Mouse (Mus musculus) gastrocnemius, adult 2 months (tissue): ENCODE measurements around the gene Shisa5. TPM values are rescaled to one million over a fixed set of nuclear protein-coding genes. Genes with fewer than 3 reads are reported as not detected.

Experiments used
- DNase-seq: peaks from one replicate; pipeline ENCODE4 v3.0.0; 2022
- H3K27ac ChIP-seq: fragments of 200-600 bp; 2 replicates; pipeline ENCODE4 v1.8.1; 2022; ENCODE audit warnings: mild to moderate bottlenecking
- H3K4me3 ChIP-seq: fragments of 200-600 bp; 2 replicates; pipeline ENCODE4 v1.8.1; 2022; ENCODE audit warnings: mild to moderate bottlenecking, moderate library complexity
- CTCF ChIP-seq: fragments of 200-600 bp; IDR thresholded peaks from 2 replicates; pipeline ENCODE4 v1.8.1; 2022; ENCODE audit warnings: antibody characterized with exemption, mild to moderate bottlenecking, moderate library complexity
- intact Hi-C: fragments of 180-260 bp; cut with DNase I; formaldehyde crosslinking; loops from one replicate; pipeline ENCODE4 v1.15.1; 2025
- total RNA-seq, 2 experiments: library from RNA; stranded (reverse); gene quantifications; 2 replicates each; pipeline ENCODE4 v1.2.3; 2021

Shisa5 gene
- total RNA-seq, 2 experiments from 2014 or later = 15.9 to 17.0 TPM

DNA sequence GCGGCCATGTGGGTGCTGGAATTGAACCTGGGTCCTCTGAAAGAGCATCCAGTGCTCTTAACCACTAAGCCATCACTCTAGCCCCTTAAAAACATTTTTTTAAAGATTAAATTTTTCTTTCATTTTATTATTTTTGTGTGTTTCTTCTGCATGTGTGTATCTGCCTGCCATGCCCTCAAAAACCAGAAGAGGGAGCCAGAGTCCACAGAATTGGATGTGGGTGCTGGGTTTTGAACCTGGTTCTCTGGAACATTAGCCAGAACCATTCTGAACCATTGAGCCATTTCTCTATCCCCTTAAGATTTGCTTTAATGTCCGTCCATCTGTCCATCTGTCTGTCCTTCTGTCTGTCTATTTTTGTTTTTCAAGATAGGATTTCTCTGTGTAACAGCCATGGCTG, 35.2 kb upstream of the Shisa5 start:
- intact Hi-C loops = loop anchor here (1.0 to 5.0 kb wide), 3 partner anchors 34 to 119 kb away; partner anchors contain the start of genes Shisa5 and Trex1
- no peak overlapping the region for H3K27ac ChIP-seq
- H3K4me3 ChIP-seq = no peak overlapping the region
- DNase-seq = peak; percentile 53
- peak; percentile 89 for TF ChIP-seq CTCF

DNA sequence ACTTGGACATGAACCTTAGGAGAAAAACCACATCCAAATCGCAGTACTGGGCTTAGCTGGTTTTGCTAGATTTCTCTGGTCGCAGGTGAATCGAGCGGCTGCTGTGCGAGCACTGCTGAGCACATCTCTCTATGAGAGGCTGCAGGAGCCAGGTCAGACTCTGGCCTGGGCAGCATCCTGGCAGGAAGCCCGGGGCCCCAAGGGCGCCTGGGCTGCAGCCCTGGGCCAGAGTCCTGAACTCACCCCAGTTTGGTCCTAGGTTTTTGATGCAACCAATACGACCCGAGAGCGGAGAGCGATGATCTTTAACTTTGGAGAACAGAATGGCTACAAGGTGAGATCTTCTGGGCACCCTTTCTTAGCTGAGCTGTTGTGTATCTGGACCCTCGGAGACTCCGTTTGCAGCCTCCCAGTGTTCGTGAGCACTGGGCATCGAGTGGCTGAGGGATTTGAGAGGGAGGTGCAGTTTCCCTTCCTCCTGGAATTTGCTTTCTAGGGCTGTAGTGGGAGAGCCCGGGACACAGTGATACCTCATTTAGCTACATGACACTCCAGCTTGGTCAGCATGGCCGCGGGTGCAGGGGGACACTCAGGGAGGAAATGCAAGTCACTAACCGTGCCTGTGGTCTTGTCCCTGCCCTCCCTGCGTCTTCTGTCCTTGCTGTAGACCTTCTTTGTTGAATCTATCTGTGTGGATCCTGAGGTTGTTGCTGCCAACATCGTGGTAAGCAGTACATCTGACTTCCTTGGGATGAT, 31.2 kb upstream of the Shisa5 start:
- no peak for TF ChIP-seq CTCF
- peak; percentile 71 for DNase-seq
- H3K4me3 ChIP-seq = peak overlapping the region; percentile 73
- intact Hi-C loops = no loop called here
- H3K27ac ChIP-seq = peak overlapping the region; percentile 94

DNA sequence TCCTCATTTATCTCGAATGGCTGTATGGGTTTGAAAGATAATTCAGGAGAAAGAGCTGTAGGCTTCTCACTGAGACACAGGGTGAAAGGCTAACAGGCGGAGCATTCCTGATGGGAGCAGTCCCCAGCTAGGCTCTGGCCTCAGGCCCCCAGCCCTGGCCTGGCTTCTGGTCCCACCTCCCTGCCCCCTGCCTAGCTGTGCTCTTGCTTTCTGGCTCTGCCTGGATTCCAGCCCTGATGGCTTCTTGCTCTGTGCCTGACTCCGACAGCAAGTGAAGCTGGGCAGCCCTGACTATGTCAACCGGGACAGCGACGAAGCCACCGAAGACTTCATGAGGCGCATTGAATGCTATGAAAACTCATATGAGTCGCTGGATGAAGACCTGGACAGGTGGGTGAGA, 30.3 kb upstream of the Shisa5 start:
- no peak for TF ChIP-seq CTCF
- Histone ChIP-seq H3K27ac (peak overlapping the region; percentile 94), H3K4me3 (peak overlapping the region; percentile 73)
- DNase-seq = peak; percentile 54
- intact Hi-C loops = no loop called here

DNA sequence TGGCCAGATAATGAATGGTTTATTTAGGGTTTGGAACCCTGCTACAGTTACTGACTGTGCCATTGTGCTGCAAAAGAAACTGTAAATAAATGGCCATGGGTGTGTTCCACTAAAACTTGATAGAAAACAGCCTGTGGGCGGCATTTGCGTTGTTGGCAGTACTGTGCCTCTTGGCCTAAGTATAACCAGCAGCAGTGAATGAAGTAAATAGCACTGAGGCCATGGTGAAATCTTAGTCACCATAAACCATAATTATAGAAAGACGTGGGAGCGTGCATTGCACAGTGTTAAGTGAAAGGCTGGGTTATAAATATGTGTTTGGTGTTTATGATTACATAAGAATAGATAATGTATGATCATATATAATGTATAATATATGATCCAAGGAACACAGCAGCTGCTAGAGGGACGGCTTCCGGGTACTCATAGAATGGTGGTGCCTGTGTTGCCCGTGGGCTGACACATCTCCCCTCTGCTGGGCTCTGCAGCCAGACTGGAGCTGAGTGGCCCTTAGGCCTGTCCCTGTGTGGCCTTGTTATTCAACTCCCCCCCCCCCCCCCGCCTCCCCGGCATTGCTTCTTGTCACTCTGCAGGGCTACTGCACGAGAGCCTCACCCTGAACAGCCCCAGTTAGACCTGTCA, 29.2 kb upstream of the Shisa5 start:
- Histone ChIP-seq H3K4me3 (peak overlapping the region; percentile 73), H3K27ac (peak overlapping the region; percentile 94)
- no peak for TF ChIP-seq CTCF
- intact Hi-C loops = no loop called here
- DNase-seq = peak; percentile 53

DNA sequence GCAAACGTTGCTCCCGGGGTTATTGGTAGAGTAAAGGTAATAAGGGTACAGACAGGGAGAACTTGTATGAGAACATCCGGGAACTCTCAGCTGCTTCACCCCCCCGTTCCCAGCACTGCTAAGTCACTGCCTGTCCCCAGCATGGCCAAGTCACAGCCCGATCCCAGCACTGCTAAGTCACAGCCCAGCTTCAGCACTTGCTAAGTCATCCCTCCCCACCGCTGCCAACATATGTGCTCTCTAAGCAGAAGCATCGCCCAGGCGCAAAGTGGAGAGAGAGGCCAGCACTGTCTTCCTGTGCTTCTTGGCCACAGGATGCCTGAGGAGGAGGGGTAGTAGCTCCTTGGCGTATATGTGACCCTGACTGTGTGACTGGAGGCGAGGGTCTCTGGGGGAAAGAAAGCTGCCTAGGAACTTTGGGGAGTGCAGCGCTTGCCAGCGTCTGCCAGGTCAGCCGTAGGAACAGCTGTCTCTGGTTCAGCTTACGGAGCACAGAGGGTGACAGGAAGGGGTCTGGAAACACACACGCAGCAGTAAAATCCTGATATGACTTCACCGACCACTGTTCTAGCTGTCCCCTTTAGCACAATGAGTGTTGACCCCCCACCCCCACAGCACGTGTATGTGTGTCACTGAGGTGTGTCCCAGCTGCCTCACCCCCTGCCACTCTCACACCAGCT, 28.6 kb upstream of the Shisa5 start:
- TF ChIP-seq CTCF = no peak
- DNase-seq = peak; percentile 91
- intact Hi-C loops = no loop called here
- Histone ChIP-seq H3K27ac (peak overlapping the region; percentile 94), H3K4me3 (peak overlapping the region; percentile 73)

- TF ChIP-seq CTCF = no peak
- DNase-seq = peak; percentile 75
- intact Hi-C loops = no loop called here
- Histone ChIP-seq H3K4me3 (peak overlapping the region; percentile 73), H3K27ac (peak overlapping the region; percentile 94)
These were observed 28.1 kb upstream of the Shisa5 start for GRCm38 (mm10) chr9:109010316-109010690.

GRCm38 (mm10) chr9:109015397-109015796, 23.0 kb upstream of the Shisa5 start:
- no peak for TF ChIP-seq CTCF
- intact Hi-C loops = no loop called here
- Histone ChIP-seq H3K4me3 (no peak overlapping the region), H3K27ac (no peak overlapping the region)
- DNase-seq = peak; percentile 28

DNA sequence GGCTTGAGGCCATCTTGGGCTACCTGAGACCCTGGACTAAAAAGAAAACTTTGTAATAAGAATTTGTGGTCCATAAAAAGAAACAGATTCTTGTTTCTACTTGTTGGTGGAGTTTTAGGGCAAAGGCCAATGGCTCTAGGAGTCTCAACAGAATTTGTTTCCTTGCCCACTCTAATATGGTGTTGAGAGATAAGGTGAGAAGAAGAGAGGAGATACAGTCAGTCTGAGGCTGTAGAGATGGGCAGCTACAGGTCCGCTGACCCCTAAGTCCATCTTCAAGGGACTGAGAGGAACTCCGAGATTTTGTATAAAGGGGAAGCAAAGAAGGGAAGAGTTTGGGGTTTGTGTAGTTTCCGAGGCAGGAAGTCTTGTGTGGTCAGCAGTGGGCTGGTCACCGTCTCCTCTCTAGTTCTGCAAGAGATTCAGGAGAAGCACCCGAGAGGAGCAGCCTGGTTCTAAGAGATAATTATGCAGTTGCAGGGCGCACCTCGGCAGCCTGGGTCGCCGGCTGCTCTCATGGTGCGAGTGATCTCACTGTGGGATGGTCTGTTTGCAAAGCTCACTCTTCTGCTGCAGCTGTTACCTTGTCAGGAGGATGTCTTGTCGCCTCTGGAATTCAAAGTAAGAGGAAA, 21.3 kb upstream of the Shisa5 start:
- DNase-seq = peak; percentile 16
- TF ChIP-seq CTCF = no peak
- H3K27ac ChIP-seq = no peak overlapping the region
- H3K4me3 ChIP-seq = peak overlapping the region; percentile 26
- intact Hi-C loops = no loop called here

- no peak for TF ChIP-seq CTCF
- H3K27ac ChIP-seq = no peak overlapping the region
- no peak for DNase-seq
- no peak overlapping the region for H3K4me3 ChIP-seq
- intact Hi-C loops = no loop called here
These were observed 16.9 kb upstream of the Shisa5 start for GRCm38 (mm10) chr9:109021428-109021827.

GRCm38 (mm10) chr9:109022866-109023685, 15.3 kb upstream of the Shisa5 start:
- 0 out of 2 replicates have a peak overlapping the region, but pooled peaks have one; percentile 16 for H3K27ac ChIP-seq
- H3K4me3 ChIP-seq = no peak overlapping the region
- no peak for TF ChIP-seq CTCF
- intact Hi-C loops = no loop called here
- DNase-seq = peak; percentile 20

DNA sequence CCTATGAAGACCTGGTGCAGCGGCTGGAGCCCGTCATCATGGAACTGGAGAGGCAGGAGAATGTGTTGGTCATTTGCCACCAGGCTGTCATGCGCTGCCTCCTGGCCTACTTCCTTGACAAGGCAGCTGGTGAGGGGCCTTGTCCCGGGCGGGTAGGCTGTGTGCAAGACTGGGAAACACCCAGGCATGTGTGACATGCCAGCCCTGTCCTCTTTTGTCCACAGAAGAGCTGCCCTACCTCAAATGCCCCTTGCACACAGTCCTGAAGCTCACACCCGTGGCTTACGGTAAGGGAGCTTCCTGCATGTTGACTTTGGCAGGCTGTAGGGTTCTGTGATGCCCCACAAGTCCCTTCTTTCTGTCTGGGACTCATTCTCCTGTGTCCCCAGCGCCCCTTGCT, 10.8 kb upstream of the Shisa5 start:
- H3K4me3 ChIP-seq = no peak overlapping the region
- no peak for TF ChIP-seq CTCF
- intact Hi-C loops = no loop called here
- peak; percentile 80 for DNase-seq
- peak overlapping the region; percentile 79 for H3K27ac ChIP-seq

DNA sequence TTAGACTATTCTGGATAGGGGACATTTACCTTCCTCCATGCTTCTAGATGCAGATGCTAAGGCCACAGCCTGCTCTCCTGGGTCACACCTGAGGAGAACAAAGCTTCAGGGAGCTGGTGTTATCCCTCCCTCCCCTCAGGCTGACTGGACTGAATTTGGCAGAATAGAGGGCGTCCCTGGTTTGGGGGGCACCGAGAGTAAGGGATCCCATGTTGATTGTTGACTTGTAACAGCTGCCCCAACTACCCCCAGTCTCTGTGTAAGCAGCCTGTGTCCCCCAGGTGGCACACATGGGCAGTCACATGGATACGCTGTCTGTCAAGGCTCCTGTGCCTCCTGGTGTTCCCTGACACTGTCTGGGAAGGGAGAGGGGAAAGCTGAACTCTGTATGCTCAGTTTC, 9.9 kb upstream of the Shisa5 start:
- peak overlapping the region; percentile 38 for H3K27ac ChIP-seq
- intact Hi-C loops = no loop called here
- no peak for TF ChIP-seq CTCF
- no peak overlapping the region for H3K4me3 ChIP-seq
- DNase-seq = no peak
